Mouse (Mus musculus) adrenal gland (tissue): ENCODE results near the gene Hectd1.

ENCODE experiments used
- intact Hi-C: fragments of 180-260 bp; cut with DNase I; formaldehyde crosslinking; loops from one replicate; pipeline ENCODE4 v1.15.1; 2025

Hectd1 gene

DNA sequence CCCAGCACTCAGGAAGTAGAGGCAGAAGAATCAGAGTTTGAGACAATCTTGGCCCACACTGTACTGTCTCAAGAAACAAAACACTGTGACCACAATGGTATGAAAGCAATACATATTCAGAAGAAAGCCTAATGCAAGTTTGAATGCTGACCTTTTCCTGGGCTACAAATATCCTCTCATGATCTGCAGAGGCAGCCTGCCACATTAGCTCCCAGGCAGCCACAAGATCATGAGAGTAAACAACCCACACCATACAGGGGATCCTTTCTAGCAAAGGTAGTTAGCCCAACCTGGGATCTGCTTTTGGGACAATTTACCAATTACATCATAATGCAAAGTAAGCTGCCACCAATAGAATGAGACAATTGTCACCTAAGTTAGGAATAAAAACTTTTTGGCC lies 18.8 kb downstream of the Hectd1 start:
- intact Hi-C loops, result loop anchor here (10.0 kb wide), 1 partner anchor 184 kb away; no protein-coding TSS in a partner anchor

GRCm38 (mm10) chr12:51784842-51785241 lies 44.5 kb downstream of the Hectd1 start:
- intact Hi-C loops, result no loop called here

DNA sequence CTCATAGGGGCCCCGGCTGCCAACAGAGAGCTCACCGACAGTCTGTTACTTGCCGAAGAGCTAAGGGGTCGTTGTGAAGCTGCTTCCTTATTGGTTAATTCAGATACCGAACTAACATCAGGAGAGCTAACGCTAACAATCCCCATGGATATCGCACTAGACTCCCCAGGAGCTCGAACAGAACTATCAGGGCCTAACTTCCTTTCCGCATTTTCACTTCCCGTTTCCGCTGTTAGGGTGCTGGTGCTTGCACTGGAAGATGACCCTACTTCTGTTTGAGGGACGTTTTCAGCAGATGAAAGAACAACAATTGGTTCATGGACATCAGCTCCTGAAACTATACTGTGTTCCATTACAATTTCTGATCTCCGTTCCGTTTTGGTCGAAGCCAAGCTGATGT lies 60.6 kb downstream of the Hectd1 start:
- intact Hi-C loops, result loop anchor here (10.0 kb wide), 1 partner anchor 374 kb away; no protein-coding TSS in a partner anchor

DNA sequence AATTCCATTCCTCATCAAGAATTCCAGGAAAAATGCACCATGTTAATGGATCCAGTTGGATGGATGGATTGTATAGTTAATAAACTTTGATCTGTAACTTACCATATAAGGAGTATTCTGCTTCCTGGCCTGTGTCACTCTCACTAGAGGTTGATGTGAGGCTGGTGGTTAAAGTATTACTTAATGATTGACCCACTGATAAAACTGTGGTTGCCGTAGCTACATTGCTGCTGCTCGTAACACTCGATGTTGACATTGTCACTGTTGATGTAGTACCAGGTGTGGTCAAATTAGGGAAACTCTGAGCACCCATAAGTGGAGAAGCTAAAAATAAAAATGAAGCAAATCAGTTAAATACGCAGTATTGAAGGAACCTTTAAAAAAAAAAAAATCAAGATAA lies 61.9 kb downstream of the Hectd1 start:
- intact Hi-C loops, result loop anchor here (10.0 kb wide), 1 partner anchor 373 kb away; no protein-coding TSS in a partner anchor

DNA sequence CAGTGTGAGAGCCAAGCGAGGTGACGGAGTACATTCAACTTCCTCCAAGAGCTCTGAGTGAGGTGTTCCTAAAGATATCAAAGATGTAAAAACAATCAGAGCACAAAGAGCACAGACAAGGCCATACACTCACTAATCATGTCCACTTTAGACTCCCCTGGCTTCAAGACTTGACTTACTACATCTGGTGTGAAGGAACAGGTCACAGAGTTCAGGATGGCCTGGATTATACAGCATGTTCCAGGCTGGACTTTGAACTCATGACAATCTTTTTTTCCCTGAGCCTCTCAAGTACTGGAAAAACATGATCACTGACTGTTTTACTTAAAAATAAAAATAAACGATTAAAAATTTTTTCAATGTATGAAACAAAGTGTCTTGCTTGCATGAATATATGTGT lies 70.0 kb downstream of the Hectd1 start:
- intact Hi-C loops, result no loop called here

DNA sequence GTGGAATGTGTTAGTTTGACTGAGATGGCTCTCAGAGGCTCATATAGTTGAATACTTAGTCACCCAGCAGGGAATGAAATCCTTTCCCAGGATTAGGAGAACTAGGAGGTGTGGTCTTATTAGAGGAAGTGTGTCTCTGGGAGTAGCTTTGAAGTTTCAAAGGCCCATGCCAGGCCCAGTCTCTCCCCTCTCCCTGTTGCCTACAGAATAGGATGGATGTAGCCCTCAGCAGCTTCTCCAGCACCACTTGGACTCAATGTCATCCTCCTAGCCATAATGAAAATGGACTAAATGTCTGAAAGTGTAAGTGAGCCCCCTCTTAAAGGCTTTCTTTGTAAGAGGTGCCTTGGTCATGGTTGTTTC lies 72.8 kb downstream of the Hectd1 start:
- intact Hi-C loops, result no loop called here

DNA sequence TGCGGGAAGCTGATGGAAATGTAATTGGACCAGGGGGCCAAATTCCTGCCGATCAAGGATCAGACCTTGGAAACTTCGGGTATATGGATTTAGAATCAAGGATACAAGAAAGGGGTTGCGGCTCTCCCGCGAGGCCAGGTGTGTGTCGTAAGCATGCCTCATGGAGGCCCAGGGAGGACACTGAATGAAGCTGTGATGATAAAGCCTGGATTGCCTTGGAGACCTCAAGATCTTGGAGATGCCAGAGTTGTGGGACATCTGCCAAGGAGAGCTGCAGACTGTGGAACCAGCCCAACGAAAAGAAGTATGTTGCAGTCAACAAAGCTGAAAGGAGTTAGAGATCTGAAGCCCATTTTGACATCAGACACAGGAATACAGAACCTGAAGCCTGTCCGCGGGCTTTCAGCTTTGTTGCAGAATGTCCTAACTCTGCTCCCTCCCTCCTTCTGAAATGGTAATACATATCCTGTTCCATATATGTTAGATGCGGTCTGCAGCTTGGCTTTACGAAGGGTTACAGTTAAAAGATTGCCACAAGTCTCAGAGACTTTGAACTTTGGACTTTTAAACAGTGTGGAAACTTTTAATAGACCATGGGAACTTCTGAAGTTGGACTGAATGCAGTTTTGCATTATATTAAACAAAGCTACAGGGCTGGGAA lies 73.3 kb downstream of the Hectd1 start:
- intact Hi-C loops, result no loop called here

DNA sequence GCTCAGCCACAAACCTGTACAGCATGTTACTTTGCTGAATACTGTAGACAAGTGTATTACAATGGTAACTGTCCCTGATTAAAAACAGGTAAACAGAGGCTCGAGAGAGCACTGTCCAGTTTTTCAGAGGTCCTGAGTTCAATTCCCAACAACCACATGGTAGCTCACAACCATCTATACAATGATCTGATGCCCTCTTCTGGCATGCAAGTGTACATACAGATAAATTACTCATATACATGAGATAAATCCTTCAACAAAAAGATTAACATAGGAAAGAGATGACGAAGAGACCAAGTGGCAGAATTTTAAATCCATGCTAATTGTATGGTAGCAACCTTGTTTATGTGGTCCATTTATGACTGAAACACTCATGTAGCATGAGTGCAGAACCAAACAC lies 82.0 kb downstream of the Hectd1 start:
- intact Hi-C loops, result no loop called here

DNA sequence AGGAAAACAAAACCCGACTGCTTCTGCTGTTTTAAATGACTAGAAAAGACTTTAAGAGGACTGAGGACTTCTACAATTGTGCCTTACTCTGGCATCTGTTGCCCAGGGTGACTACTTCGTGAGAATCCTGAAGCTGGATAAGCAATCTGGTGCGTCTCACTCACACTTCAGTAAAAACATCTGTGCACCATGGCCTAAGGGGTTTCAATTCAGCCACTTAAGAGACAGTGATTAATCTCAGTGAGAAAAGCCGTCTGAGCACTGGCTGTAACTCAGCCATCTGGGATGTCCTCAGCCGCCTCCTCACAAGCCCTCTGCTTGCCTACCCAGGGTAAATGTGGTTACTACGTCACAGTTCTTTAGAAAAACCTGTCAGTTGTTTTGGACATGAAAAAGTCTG lies 84.4 kb downstream of the Hectd1 start:
- intact Hi-C loops, result loop anchor here (5.0 kb wide), 1 partner anchor 78 kb away; no protein-coding TSS in a partner anchor

DNA sequence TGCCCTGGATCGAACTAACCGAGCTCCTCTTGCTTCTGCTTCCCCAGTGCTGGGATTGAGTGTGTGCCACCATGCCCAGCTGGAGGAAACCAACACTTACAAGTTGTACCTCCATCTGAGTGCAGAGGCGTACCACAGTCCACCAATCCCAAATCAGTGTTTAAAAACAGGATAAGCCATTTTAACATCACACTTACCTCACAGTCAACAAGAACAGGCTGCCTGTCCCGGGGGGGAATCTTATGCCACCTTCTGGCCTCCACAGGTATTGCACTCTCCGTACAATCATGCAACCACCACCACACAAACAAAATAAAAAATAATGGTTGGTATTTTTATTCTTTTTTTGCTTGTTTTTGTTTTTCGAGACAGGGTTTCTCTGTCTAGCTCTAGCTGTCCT lies 87.6 kb downstream of the Hectd1 start:
- intact Hi-C loops, result loop anchor here (5.0 kb wide), 1 partner anchor 74 kb away; no protein-coding TSS in a partner anchor

- intact Hi-C loops, result no loop called here
These were observed 92.5 kb downstream of the Hectd1 start for GRCm38 (mm10) chr12:51736807-51737206.

DNA sequence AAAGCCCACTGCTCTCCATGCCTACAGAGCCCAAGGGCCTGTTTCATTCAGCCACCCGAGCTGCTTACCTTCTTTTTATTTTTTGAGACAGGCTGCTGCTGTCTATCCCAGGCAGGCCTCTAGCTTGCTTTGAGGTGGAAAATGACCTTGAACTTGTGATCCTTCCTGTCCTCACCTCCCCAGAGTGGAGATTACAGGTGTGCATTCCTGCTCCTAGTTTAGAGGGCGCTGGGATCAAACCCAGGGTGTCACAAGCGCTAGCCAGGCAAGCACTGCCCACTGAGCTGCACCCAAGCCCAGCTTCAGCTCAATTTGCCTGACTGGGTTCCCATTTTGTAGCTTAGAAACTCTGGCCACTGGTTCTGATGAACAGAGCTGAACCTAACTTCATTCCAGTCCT lies 93.0 kb downstream of the Hectd1 start:
- intact Hi-C loops, result no loop called here

GRCm38 (mm10) chr12:51735840-51736271 lies 93.5 kb downstream of the Hectd1 start:
- intact Hi-C loops, result no loop called here

DNA sequence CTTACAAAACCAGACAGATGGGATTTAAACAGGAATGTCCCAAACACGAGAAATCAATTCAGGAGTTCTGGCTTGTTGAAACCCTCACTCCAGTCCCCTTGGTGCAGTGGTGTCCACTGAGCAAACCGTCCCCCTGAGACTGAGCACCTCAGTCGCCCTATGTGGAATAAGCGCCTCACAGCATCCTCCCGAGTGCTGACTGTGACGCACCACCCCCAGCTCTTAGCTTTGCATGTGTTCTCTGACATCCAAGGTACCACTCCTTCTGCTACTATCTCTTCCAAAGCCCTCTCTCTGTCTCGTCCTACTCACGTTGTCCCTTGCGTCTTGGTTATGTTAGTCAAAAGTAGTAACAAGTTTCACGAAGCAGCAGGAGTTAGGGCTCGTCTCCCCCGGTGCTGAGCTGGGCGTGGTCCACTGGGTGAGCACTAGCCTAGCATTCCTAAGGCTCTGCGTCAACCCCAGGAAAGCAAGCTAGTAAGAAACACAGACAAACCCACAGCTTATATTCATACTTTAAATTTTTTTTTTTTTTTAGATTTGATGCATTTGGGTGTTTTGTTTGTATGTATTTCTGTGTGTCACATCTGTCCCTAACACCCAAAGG lies 94.6 kb downstream of the Hectd1 start:
- intact Hi-C loops, result loop anchor here (5.0 kb wide), 1 partner anchor 42 kb away; the partner anchor contains the start of genes Ap4s1 and Strn3

GRCm38 (mm10) chr12:51729827-51730226 lies 99.5 kb downstream of the Hectd1 start:
- intact Hi-C loops, result loop anchor here (5.0 kb wide), 1 partner anchor 38 kb away; the partner anchor contains the start of genes Ap4s1 and Strn3

- intact Hi-C loops, result no loop called here
These were observed 100.3 kb downstream of the Hectd1 start for GRCm38 (mm10) chr12:51729058-51729457.

DNA sequence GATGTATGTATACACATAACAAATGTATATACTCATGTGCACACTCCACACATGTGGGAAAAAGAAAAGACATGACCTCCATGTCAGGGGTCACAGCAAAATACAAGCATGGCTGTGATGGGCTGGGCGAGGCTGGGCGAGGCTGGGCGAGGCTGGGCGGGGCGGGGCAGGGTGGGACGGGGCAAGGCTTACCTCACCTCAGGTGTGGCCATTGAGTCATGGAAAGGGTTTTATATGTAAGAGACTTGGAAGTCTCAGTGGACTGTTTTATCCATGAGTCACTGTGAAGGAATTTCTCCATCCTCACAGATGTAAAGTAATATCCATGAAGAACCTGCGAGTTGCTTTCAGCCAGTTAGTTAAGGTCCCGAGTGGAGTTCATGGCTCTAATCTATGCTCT lies 107.5 kb downstream of the Hectd1 start:
- intact Hi-C loops, result no loop called here

GRCm38 (mm10) chr12:51718617-51719016 lies 110.7 kb downstream of the Hectd1 start:
- intact Hi-C loops, result no loop called here

DNA sequence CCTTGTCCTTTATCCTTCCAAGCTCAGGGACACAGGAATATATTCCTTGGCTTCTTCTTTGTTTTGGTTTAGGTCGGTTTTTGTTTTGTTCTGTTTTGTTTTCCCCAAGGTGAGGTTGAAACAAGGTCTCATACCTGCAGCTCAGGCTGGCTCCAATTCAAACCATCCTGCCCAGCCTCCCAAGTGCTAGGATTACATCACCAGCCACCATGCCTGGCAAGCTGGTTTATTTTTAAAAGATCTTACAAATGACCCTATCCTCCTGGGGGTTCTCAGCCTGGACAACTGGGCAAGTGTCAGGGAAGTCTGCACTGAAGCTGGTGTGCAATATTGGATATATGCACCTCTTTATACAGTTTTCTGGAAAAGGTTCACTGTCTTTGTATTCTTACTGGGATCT lies 116.7 kb downstream of the Hectd1 start:
- intact Hi-C loops, result no loop called here

DNA sequence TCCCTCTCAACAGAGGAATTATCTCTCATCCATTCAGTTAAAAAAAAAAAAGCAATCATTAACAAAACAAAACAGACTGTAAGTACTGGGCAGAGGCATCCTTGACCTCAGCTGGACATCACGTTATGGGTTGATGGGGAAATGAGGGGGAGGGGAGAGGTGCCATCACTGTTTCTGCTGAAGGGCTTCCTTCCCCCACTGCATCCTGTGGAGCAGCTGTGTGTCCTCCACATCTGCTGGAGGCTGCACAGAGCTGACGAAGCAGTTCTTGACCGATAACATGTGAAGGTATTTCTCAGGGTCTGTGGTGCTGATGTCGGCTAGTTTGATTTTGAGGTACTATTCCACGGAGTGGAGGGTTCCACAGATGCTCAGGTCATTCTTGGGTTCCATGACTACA lies 119.2 kb downstream of the Hectd1 start:
- intact Hi-C loops, result no loop called here

GRCm38 (mm10) chr12:51709741-51710140 lies 119.6 kb downstream of the Hectd1 start:
- intact Hi-C loops, result no loop called here

- intact Hi-C loops, result no loop called here
These were observed 120.2 kb downstream of the Hectd1 start for GRCm38 (mm10) chr12:51708941-51709686.
